Mouse (Mus musculus) forebrain, embryonic 12.5 days (tissue): ENCODE measurements around the gene Ndufs7. TPM values are rescaled to one million over a fixed set of nuclear protein-coding genes. Genes with fewer than 3 reads are reported as not detected.
A peak's percentile ranks its signal among the peaks of the same experiment; 100 is the strongest.

Experiments
- ATAC-seq: fragments of 200-750 bp; cut with Nextera tagmentation; 2 replicates; pipeline ENCODE4 v1.8.0; 2017; ENCODE audit warnings: moderate TSS enrichment; ENCODE audit not compliant: low FRiP score
- H3K27ac ChIP-seq: fragments of 300-500 bp; sonication (generic); 2 replicates; pipeline ENCODE4 v1.5.1; 2016; ENCODE audit warnings: mild to moderate bottlenecking
- H3K27me3 ChIP-seq: fragments of 300-500 bp; sonication (generic); 2 replicates; pipeline ENCODE4 v1.6.1; 2016; ENCODE audit warnings: mild to moderate bottlenecking
- H3K36me3 ChIP-seq: fragments of 300-500 bp; sonication (generic); replicated peaks from 2 replicates; pipeline ENCODE4 v1.6.1; 2016; ENCODE audit warnings: mild to moderate bottlenecking
- H3K4me1 ChIP-seq: fragments of 300-500 bp; sonication (generic); 2 replicates; pipeline ENCODE4 v1.6.1; 2016
- H3K4me2 ChIP-seq: fragments of 300-500 bp; sonication (generic); 2 replicates; pipeline ENCODE4 v1.6.1; 2016; ENCODE audit warnings: mild to moderate bottlenecking, moderate library complexity
- H3K4me3 ChIP-seq: fragments of 300-500 bp; sonication (generic); replicated peaks from 2 replicates; pipeline ENCODE4 v1.5.1; 2016; ENCODE audit warnings: mild to moderate bottlenecking
- H3K9ac ChIP-seq: fragments of 300-500 bp; sonication (generic); 2 replicates; pipeline ENCODE4 v1.6.1; 2016; ENCODE audit warnings: mild to moderate bottlenecking
- H3K9me3 ChIP-seq: fragments of 300-500 bp; sonication (generic); 2 replicates; pipeline ENCODE4 v1.6.1; 2016
- WGBS: fragments of 180-500 bp; shearing (Covaris S2); methylation state at CpG from one replicate; pipeline ENCODE4 v1.1.7; 2016; 5-methylcytosine and 5-hydroxymethylcytosine counted together
- polyA plus RNA-seq: library from polyadenylated mRNA; unstranded; fragments of >200 nt; fragmentation: Nextera tagmentation; extraction: Ambion mirVana; gene quantifications from 2 replicates; pipeline ENCODE4 v1.2.1, GENCODE M21; 2016

The Ndufs7 gene
- polyA plus RNA-seq, 1 experiment from 2014 or later, result 216 TPM

DNA sequence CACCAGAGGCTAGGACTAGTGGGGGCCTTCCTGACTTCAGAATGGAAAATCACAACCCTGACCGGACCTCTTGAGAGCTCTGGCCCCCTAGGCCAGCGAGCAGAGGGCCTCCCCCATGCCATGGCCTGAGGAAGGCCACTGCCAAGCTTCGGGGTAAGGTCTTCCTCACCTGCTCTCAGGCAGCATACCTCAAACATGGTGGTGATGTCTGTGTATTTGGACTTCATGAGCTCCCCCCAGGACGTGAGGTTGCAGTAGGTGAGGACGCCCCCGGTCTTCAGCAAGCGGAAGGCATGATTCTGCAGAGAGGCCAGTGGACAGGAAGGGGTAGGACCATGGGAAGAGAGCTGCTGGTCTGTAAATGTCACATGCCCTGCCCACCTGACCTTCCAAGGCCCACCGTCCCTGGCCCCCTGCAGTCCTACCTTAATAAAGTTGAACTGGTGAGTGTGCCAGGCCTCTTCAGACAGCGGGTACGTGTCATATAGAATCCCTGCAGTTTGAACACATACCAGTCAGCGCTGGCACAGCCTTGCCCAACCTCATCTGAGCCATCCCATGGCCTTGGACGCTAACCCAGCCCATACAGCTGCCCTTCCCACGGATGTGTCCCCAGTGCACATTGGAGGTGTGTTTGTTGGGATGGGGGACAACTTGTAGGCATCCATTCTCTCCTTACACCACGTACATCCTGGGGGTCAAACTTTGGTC is 10.0 kb downstream of the Ndufs7 start:
- peaks cover 41% of the 10 kb centered on the region for H3K4me1 ChIP-seq

DNA sequence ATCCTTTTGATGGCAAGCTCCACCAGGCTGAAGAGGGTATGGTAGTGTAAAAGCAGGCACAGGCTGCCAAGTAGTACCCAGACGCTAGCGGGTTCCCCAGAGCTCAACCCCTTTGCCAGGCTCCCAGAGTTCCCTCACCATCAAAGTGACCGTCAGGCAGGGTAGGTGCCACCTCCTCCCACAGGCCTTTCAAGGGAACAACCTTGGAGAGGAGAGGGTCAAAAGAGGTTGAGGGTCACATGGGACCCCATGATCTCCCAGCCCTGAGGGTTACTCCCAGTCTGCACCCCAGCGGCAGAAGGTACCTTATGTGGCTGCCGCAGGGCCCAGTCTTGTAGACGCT is 10.5 kb downstream of the Ndufs7 start:
- H3K4me1 ChIP-seq, result peaks cover 41% of the 10 kb centered on the region

More for the DNA sequence above, 10.0 kb downstream of the Ndufs7 start:
- Histone ChIP-seq H3K36me3 (peaks cover 48% of the 10 kb centered on the region), H3K27me3 (no peaks in the 10 kb centered on the region), H3K9ac (no peak overlapping the region), H3K27ac (0 out of 2 replicates have a peak overlapping the region, but pooled peaks have one; percentile 5), H3K4me2 (peak overlapping the region; percentile 82; the same call in 1 of the 2 replicates), H3K9me3 (no peaks in the 10 kb centered on the region), H3K4me3 (no peak overlapping the region)
- 92% methylated on average over 14 of the region's 14 CpGs for WGBS
- no peak for ATAC-seq

DNA sequence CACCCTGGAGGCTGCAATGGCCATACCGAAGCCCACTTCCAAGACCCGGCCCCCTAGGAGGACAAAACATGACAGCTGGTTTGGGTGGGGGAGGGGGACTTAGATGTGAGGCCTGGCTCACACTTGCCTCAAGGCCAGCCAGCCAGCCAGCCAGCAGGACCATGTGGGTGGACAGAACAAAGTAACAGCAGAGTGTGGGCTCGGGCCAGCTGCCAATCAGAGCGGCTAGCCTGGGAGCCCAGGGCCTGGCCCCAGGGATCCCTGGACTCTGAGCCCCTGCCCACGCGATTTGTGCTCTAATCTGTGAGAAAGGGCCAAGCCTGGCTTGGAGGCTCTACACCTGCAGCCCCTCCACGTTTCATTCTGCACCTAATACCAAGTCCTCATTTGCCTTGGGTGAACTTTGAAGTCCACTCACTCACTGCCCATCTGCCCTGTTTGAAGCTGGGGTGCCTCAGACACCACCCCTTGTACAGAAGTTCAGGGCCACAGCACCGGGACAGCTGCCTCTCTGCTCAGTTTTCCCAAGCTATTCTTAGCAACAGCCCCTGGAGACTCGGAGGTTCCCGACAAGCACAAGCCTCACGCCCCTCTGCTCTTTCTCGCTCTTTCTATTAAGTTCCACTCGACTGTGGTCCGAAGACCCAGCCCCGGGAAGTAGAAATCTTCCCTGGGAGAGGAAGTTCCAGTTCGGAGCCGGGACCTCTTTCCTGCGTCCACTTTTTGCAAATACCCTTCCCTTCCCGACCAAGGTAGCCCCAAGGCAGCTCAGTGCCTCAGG is 11.1 kb downstream of the Ndufs7 start:
- Histone ChIP-seq H3K4me3 (peak overlapping the region; percentile 44), H3K9ac (peak overlapping the region; percentile 66), H3K4me2 (peak overlapping the region; percentile 82), H3K9me3 (no peaks in the 10 kb centered on the region), H3K27ac (peak overlapping the region; percentile 92), H3K27me3 (no peaks in the 10 kb centered on the region), H3K4me1 (peaks cover 41% of the 10 kb centered on the region), H3K36me3 (peaks cover 37% of the 10 kb centered on the region)
- 6% methylated on average over 19 of the region's 19 CpGs for WGBS
- ATAC-seq, result no peak

More for the DNA sequence above, 10.5 kb downstream of the Ndufs7 start:
- Histone ChIP-seq H3K9ac (0 out of 2 replicates have a peak overlapping the region, but pooled peaks have one; percentile 66), H3K4me3 (no peak overlapping the region; the same call in 1 of the 2 replicates), H3K27me3 (no peaks in the 10 kb centered on the region), H3K9me3 (no peaks in the 10 kb centered on the region), H3K27ac (no peak overlapping the region), H3K4me2 (peak overlapping the region; percentile 82), H3K36me3 (peaks cover 43% of the 10 kb centered on the region)
- no peak for ATAC-seq
- 70% methylated on average over 6 of the region's 6 CpGs for WGBS

DNA sequence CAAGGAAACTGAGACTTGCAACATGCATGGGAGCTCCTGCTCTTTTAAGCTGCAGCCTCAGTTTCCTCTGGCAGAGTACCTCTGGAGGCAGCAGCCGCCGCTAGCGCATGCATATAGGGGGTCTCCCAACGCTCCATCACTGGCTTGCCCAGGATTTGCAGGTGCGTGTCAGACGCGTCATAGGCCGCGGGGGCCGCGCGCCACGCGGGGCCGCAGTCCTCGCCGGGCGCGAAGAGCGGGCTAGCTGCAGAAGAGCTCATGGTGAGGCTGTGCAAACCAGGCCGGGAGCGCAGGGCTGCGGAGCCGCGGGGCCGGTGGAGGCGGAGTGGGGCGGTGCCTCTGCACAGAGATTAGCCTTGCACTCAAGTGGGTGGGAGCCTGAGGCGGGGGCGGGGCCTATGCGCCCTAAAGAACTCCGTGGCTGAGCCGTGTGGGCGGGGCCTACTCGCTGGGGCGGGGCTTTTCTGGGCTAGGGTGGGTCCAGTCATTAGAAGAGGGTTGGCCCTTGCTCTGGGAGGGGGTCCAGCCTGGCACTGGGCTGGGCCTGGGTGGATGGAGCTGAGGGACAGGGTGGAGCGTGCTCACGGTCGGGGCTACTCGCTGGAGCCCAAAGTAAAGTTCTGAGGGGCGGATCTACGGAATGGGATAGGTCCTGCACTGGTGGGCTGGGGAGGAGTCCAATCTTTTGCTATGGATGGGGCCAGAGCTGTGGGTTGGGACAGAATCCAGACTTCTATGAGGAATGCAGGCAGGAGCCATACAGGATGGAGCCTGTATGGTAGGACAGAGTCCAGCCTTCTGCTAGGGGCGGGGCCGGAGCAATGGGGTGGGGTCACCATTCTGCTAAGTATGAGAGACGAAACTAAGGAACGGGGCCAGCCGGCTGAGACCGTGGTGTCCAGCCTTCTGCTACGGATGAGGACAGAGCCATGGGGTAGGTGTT is 12.0 kb downstream of the Ndufs7 start, which contains the start of the genes Gamt and Dazap1:
Gene Gamt (minus strand): TSS at position 371 of the 943 bp plus-strand sequence.
Gene Dazap1 (plus strand): TSS at position 845 of the 943 bp plus-strand sequence.
- ATAC-seq, result peak; percentile 85
- WGBS, result under 1% methylated on average over 49 of the region's 49 CpGs
- H3K4me1 ChIP-seq, result peaks cover 42% of the 10 kb centered on the region
- H3K27me3 ChIP-seq, result no peaks in the 10 kb centered on the region
- H3K36me3 ChIP-seq, result peaks cover 28% of the 10 kb centered on the region
- peak within 1 kb of the TSS; percentile 44 for H3K4me3 ChIP-seq
- H3K27ac ChIP-seq, result peak within 1 kb of the TSS; percentile 92
- H3K9me3 ChIP-seq, result no peaks in the 10 kb centered on the region
- H3K9ac ChIP-seq, result peak within 1 kb of the TSS; percentile 66
- H3K4me2 ChIP-seq, result peak within 1 kb of the TSS; percentile 82

DNA sequence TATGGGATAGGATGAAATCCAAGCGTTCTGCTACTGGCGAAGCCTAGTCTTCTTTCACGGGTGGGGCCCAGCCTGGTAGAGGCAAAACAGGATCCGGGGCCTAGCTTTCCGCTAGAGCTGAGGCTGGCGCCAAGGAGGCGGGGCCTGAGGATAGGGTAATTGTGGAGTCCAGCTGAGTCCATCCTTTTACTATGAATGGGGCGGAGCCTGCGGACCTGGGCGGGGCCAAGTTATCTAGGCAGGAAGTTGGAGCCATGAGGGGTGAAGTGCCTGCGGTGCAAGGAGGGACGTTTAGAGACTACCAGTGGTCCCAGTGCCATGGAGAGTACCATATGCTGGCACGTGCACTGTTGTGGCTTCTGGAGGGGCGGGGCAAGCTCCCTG is 12.7 kb downstream of the Ndufs7 start:
- H3K36me3 ChIP-seq, result peaks cover 22% of the 10 kb centered on the region
- peak overlapping the region; percentile 92 for H3K27ac ChIP-seq
- H3K4me2 ChIP-seq, result peak overlapping the region; percentile 82
- H3K4me3 ChIP-seq, result peak overlapping the region; percentile 44
- peaks cover 46% of the 10 kb centered on the region for H3K4me1 ChIP-seq
- H3K9ac ChIP-seq, result peak overlapping the region; percentile 52
- no peaks in the 10 kb centered on the region for H3K9me3 ChIP-seq
- peak; percentile 53 for ATAC-seq
- no peaks in the 10 kb centered on the region for H3K27me3 ChIP-seq
- WGBS, result under 1% methylated on average over 14 of the region's 14 CpGs

DNA sequence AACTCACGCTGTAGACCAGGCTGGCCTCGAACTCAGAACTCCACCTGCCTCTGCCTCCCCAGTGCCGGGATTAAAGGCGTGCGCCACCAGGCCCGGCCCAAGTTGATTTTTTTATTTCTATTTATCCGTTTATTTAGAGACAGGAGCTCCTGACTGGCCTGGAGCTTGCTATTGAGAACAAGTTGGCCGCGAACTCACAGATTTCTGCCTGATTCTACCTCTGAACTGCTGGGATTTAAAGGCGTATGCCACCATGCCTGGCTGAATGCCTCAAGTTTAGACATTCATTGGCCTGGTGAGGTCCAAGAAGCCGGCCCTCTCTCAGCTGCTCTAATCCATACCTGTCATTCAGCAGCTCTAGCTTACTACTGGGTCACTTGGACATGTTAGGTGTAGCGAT is 13.2 kb downstream of the Ndufs7 start:
- 78% methylated on average over 12 of the region's 12 CpGs for WGBS
- Histone ChIP-seq H3K36me3 (peaks cover 16% of the 10 kb centered on the region), H3K27ac (no peak overlapping the region), H3K4me2 (peak overlapping the region; percentile 82; the same call in 1 of the 2 replicates), H3K4me3 (no peak overlapping the region), H3K9me3 (no peaks in the 10 kb centered on the region), H3K9ac (no peak overlapping the region), H3K27me3 (no peaks in the 10 kb centered on the region), H3K4me1 (peaks cover 52% of the 10 kb centered on the region)
- no peak for ATAC-seq

DNA sequence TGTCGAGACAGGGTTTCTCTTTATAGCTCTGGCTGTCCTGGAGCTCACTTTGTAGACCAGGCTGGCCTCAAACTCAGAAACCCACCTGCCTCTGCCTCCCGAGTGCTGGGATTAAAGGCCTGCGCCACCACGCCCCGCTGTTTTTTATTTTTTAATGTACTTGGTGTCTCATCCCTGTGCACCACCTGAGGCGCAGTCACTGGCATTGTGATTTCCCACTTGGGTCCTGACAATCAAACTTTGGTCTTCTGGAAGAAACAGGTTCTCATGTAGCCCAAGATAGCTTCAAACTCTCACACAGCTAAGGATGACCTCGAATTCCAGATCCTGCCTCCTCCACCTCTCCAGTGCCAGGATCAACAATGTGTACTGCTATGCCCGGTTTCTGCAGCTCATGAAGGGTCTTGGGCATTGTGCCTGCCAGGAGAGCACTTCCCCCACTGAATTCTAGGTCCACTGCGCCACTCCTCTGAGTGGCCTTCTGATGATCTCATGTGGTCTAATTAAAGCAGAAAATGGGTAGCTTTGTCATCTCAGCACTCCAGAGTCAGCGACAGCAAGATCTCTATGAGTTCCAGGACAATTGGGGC is 13.9 kb downstream of the Ndufs7 start:
- Histone ChIP-seq H3K4me2 (no peak overlapping the region), H3K4me1 (peaks cover 59% of the 10 kb centered on the region), H3K27me3 (no peaks in the 10 kb centered on the region), H3K9ac (no peak overlapping the region), H3K9me3 (no peaks in the 10 kb centered on the region), H3K27ac (no peak overlapping the region), H3K36me3 (peaks cover 17% of the 10 kb centered on the region; the same call in 1 of the 2 replicates), H3K4me3 (no peak overlapping the region)
- 94% methylated on average over 10 of the region's 10 CpGs for WGBS
- ATAC-seq, result no peak

DNA sequence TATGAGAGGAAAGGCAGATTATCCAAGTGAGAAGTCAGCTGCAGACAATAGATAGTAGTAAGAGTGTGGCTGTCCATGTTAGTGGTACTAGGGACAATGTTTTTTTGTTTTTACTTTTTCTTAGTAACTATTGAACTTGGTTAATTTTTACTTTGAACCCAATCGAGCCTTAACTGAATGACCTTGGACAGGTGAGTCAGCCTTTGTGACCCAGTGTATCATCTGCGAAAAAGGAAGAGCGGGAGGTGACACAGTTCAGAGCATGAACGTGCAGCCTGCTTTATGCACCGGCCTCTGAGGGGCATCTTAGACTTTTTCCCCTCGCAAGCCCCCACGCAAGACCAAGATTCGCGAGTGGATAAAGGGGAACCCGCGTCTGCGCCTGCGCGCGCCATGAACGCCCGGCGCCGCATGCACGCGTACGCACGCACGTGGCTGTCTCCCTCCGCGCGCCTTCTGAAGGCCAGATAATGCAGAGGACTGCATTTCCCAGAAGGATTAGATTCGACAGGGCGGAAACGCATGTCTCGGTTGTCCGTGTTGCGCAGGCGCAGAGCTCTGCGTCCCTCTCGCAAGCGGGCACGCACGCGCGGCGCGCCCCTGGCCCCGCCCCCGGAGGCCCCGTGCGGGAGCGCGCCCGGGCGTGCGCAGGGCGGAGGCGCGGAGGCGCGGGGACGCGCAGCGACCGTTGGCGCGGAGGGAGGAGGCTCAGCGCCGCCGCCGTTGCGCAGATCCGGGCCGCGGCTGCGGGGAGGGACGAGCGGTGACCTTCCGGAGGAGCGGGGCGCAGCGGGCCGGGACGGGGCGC is 15.6 kb downstream of the Ndufs7 start:
- peak; percentile 63 for ATAC-seq
- no peaks in the 10 kb centered on the region for H3K9me3 ChIP-seq
- peak overlapping the region; percentile 95 for H3K9ac ChIP-seq
- WGBS, result 1% methylated on average over 81 of the region's 81 CpGs
- peaks cover 13% of the 10 kb centered on the region for H3K36me3 ChIP-seq
- peak overlapping the region; percentile 77 for H3K4me2 ChIP-seq
- H3K27me3 ChIP-seq, result no peaks in the 10 kb centered on the region
- H3K27ac ChIP-seq, result peak overlapping the region; percentile 54
- peak overlapping the region; percentile 80 for H3K4me3 ChIP-seq
- H3K4me1 ChIP-seq, result peaks cover 63% of the 10 kb centered on the region

DNA sequence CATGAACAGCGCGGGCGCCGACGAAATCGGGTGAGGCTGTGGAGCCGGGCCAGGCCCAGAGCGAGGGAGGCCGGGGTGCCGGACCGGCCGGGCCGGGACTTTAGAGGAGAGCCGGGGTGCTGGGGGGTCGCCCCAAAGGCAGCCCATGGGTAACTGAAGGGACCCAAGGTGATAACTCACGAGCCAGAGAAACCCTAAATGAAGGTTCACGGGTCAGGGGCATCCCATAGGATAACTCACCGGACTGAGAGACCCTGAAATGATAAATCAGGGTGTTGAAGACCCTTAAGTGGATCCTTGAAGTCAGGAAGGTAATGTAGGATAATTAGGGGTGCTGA is 16.2 kb downstream of the Ndufs7 start:
- peaks cover 57% of the 10 kb centered on the region for H3K4me1 ChIP-seq

DNA sequence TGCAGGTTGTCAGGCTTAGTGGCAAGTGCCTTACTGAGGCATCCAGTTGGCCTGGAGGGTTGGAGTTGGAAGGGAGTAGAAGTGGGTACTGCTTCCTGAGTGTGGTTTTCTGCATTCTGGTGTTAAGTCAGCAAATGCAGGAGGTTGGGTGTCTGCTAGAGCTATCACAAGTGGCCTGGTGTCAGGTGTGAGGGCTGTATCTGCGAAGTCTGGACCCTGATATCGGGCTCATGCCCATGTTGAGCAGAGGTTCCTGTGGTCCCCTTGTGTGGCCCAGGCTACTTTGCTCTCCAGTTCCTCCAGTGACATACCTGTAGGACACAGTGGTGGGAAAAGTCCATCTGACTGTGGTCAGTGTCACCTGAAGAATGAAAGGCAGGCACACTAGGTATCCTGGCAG is 21.2 kb downstream of the Ndufs7 start:
- Histone ChIP-seq H3K9me3 (no peaks in the 10 kb centered on the region), H3K9ac (no peak overlapping the region), H3K4me3 (no peak overlapping the region), H3K27me3 (no peaks in the 10 kb centered on the region), H3K4me1 (peaks cover 46% of the 10 kb centered on the region), H3K36me3 (peaks cover 43% of the 10 kb centered on the region), H3K27ac (no peak overlapping the region), H3K4me2 (no peak overlapping the region)
- 97% methylated on average over 2 of the region's 2 CpGs for WGBS
- no peak for ATAC-seq

More for the DNA sequence above, 16.2 kb downstream of the Ndufs7 start:
- H3K4me2 ChIP-seq, result peak overlapping the region; percentile 77
- WGBS, result 2% methylated on average over 18 of the region's 18 CpGs
- H3K27me3 ChIP-seq, result no peaks in the 10 kb centered on the region
- H3K9me3 ChIP-seq, result no peaks in the 10 kb centered on the region
- H3K4me3 ChIP-seq, result peak overlapping the region; percentile 80
- peaks cover 17% of the 10 kb centered on the region for H3K36me3 ChIP-seq
- ATAC-seq, result no peak; the same call in 1 of the 2 replicates
- H3K27ac ChIP-seq, result peak overlapping the region; percentile 54
- H3K9ac ChIP-seq, result peak overlapping the region; percentile 95

DNA sequence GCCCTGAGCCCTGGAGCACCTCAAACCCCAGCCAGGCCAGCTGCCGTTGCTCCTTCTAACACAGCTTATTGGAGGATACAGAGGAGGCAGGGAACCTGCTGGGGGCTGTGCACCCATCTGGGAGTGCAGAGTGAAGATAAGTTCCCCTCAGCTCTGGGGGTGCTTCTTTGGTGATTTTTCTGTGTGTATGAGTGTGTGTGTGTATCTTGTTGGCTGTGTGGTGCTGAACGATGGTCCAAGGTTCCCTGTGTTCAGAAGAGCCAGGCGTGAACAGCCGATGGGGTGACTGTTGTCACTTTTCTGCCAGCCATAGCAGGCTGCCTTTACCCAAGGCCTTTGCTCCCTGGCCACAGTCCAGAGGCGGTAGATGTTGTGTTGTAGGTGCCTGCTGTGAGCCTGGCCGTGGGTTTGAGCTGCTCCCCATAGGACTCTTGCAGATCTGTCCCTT is 21.8 kb downstream of the Ndufs7 start:
- no peak overlapping the region for H3K4me3 ChIP-seq
- H3K9me3 ChIP-seq, result no peaks in the 10 kb centered on the region
- H3K36me3 ChIP-seq, result peaks cover 48% of the 10 kb centered on the region
- 84% methylated on average over 6 of the region's 6 CpGs for WGBS
- no peak overlapping the region for H3K4me2 ChIP-seq
- H3K27ac ChIP-seq, result 0 out of 2 replicates have a peak overlapping the region, but pooled peaks have one; percentile 0
- no peak for ATAC-seq
- peaks cover 43% of the 10 kb centered on the region for H3K4me1 ChIP-seq
- H3K27me3 ChIP-seq, result no peaks in the 10 kb centered on the region
- H3K9ac ChIP-seq, result peak overlapping the region; percentile 22; the same call in 1 of the 2 replicates
